Mouse (Mus musculus): ENCODE results near the gene Efna2.

- TF ChIP-seq CTCF (conservative IDR thresholded peaks at IDR 0.05; ENCODE audit: low read length) (no peak), POU5F1 (IDR thresholded peaks at IDR 0.05; ENCODE audit: borderline replicate concordance, low read length) (no peak), NANOG (IDR thresholded peaks at IDR 0.05; ENCODE audit: borderline replicate concordance, low read length) (no peak)
Measured at GRCm38 (mm10) chr10:80220676-80221075, 41.4 kb downstream of the Efna2 start.
